Mouse (Mus musculus) liver, adult (tissue): ENCODE measurements around the gene Zfp784.

Experiments used
- GATA4 ChIP-seq: IDR thresholded peaks from 2 replicates; pipeline ENCODE4 v1.6.1; 2014; ENCODE audit warnings: mild to moderate bottlenecking, low read length; ENCODE audit not compliant: insufficient replicate concordance

Gene Zfp784

DNA sequence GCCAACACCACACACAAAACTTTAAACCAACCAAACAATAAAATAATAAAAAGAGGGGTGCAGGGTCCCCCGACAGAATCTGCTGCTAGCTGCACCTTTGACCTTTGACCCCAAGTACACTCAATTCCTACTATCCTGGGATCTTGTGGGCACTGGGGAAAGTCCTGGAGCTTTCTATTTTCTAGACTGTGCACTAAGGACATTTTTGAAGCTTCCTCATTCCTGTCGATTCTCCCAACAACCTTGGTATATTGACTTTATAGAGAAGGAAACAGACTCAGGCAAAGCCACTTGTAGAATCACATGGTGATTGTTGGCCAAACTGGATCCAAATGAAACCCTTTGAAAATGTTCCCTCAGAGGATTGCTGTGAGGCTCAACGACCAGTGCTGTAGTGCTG, 22.2 kb downstream of the Zfp784 start:
- TF ChIP-seq GATA4, result no peak

DNA sequence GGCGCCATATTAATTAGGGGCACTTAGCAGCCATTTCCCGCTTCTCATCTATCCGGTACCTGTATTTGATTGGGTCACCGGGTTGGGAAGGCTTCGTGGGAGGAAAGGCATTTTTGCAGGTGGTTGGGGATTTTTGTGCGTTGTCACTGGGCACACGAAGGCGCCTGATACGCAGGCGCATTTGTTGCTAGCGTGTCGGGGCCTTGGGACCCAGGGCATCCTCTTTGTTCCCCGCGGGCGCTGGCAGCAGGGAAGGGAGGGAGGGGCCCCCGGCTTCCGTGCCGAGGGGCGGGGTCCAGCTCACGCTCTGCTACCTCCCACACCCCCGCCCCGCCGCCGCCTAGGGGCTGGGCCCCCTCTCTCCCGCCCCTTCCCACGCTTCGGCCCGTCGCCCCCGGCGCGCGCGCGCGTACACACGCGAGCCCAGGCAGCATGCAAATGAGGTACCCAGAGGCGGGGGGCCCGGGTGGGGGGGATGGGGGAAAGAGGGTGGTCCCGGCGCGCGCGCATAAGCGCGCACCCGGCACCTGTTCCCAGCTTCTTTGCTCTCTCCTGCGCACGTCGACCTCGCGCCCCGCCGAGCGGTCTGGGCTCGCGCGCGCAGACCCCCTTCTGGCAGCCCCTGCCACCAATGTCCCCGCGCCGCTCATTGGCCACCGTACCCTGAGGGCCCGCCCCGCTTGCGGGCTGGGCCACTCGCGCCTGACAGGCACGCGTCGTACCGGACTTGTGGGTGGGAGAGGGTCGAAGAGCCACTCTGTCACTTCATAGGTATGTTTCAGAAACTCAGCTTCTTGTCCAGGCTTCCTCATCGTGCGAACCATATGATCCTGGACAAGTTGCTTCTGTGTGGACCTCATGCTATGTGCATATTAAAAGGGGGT, 22.9 kb downstream of the Zfp784 start, which contains the start of gene Gm44973:
TSS of gene Gm44973 (plus strand) at position 379 of the 884 bp plus-strand sequence.
- peak; percentile 26; the same call in 1 of the 2 replicates for TF ChIP-seq GATA4

DNA sequence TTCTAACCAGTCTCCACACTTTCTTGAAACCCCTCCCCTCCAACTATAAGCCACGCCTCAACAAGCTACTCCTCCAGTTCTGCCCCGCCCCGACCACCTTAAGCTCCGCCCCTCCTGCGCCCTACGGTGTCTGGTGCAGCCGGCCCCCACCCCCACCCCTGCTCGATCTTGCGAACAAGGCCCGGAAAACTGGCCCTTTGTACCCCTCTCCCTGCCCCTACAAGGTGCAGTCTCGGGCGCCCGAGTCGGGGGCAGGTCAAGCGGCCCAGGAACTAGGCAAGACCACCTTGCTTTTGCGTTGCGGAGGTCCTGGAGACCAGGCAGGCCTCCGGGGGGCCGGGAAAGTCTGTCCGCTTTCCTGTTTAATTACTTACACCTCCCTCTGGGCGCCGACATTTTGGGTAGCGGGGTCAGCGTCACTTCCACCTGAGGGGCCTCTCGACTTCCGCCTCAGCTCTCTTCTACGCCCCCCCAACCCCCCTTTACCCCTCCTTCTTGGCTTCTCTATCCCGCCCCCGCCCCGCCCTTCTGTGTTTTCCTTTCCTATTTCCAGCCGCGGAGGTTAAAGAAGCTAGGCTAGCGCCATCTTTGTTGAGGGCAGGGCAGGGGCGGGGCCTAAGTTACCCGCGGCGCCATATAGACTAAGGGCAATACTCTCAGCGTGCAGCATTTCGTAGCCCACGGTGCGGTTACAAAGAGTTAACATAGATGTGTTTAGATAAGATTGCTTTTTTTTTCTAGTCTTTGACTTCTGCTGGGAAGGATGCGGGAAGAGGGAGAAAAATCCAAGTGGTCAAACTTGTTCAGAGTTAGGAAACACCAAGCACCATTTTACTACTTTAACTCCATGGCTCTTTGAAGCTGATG, 23.8 kb downstream of the Zfp784 start, which contains the start of the genes Zfp524 and Fiz1:
TSS of gene Zfp524 (plus strand) at position 165 of the 867 bp plus-strand sequence.
TSS of gene Fiz1 (minus strand) at position 447 of the 867 bp plus-strand sequence.
- no peak for TF ChIP-seq GATA4

DNA sequence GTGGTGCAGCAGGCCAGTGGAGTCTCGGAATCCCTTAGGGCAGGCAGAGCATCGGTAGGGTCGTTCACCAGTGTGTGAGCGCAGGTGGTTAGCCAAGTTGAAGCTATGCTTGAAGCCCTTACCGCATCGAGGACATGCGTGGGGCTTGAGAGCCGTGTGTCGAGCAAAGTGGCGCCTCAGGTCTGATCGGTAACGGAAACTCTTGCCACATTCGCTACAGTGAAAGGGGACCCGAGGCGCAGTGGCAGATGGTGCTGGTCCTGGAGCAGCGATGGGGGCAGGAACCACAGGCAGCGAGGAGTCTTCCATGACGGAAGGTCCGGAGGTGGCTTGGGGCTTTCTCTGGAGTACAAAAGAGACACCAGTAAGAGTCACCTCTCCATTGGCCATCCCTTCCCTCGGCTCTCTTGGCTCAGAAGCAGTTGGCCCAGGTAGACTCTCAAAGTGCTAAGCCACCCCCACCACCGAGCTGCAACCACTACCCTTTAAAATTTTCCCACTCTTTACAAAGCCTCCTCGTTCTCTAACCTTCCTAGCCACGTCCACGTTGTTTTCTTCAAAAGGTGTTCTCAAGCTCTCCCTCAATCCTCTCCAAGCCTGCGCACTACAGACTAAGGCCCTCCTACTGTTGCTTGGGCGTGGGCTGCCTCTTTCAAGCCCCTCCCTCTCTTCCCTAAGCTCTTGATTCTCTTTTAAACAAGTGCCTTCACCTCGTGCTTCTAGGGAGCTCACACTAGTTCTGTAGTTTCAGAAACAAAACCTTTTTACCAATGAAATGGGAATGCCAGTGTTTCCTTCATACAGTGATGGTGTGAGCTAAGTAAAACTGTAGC, 25.3 kb downstream of the Zfp784 start:
- no peak for TF ChIP-seq GATA4

DNA sequence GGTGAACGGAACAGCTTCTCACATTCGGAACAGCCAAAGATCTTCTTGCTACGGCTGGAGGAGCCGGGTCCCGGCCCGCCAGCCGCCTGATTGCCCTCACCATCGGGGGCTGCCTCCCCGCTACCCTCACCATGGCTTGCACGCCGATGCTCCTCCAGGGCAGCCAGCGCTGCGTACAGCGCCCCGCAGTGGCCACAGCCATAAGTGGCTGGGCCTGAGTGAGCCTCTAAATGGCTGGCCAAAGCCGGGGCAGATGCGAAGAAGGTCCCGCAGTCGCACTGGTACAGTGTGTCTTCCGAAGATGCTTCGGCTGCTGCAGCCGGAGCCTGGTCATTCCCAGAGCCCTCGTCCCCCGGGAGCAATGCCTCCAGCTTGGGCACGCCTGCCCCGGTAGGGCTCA, 30.0 kb downstream of the Zfp784 start:
- no peak for TF ChIP-seq GATA4

DNA sequence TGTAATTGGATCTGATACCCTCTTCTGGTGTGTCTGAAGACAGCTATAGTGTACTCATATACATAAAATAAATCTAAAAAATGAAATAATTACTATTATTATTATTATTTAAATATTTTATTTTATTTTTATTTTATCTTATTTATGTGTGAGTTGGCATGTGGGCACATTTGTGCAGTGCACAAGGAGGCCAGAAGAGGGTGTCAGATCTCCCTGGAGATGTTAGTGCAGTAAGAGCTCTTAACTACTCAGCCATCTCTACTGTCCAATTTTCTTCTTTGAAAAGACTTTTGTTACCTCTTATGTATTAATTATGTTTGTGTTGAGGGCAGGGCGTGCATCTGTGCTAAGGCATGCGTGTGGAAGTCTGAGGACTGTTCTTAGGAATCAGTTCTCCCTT, 38.4 kb downstream of the Zfp784 start:
- no peak for TF ChIP-seq GATA4

DNA sequence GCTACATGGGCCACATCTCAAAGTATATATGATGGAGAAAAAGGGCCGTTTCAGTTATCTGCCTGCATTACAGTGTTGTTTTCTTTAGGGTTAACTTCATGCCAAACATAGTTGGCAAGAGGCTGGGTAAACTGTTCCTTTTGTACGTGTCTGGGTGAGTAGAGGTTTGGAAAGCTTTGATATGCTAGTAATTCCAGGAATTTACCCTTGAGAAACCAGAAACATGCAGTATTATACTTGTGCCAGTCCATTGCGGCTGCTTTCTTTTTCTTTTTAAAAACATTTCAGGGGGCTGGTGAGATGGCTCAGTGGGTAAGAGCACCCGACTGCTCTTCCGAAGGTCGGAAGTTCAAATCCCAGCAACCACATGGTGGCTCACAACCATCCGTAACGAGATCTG, 41.3 kb downstream of the Zfp784 start:
- TF ChIP-seq GATA4, result no peak

DNA sequence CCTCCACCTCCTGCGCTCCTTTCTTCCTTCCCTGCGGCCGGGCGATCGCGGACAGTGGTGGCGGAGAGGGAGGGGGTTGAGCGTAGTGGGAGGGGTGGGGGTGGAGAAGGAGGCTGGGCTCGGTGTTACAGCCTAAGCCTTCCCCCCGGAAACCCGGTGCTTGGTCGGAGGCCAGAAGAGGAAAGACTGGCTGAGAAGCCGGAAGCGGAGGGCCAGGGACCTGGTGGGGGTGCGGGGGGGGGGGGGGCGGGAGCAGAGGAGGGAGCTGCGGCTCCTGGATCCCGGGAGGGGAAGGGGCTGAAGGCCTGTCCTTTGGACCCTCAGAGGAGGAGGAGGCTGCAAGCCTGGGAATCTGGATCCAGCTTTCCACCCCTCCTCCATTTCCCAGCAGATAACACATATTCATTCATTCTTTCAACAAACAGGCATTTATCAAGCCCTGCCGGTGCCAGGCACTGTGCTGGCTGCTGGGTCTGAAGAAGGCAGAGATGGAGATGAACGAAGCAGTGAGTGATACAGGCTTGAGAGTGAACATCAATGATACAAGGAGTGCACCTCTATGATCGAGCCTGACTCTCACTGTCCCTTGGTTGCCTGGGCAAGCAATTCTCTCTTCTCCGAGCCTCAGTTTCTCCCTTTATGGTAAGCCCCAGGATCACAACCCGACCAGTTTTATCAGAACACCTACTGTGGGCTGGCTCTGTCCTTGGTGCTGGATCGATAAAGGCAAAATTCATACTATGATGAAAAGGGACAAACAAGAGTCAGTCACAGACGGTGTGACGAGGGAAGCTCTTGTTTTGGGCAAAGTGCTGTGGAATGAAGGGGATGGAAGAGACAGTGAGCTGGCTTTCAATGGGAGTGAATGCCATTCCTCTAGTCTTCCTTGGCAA, 42.0 kb downstream of the Zfp784 start, which contains the start of gene Zfp579:
TSS of gene Zfp579 (minus strand) at position 156 of the 893 bp plus-strand sequence.
- TF ChIP-seq GATA4, result no peak

DNA sequence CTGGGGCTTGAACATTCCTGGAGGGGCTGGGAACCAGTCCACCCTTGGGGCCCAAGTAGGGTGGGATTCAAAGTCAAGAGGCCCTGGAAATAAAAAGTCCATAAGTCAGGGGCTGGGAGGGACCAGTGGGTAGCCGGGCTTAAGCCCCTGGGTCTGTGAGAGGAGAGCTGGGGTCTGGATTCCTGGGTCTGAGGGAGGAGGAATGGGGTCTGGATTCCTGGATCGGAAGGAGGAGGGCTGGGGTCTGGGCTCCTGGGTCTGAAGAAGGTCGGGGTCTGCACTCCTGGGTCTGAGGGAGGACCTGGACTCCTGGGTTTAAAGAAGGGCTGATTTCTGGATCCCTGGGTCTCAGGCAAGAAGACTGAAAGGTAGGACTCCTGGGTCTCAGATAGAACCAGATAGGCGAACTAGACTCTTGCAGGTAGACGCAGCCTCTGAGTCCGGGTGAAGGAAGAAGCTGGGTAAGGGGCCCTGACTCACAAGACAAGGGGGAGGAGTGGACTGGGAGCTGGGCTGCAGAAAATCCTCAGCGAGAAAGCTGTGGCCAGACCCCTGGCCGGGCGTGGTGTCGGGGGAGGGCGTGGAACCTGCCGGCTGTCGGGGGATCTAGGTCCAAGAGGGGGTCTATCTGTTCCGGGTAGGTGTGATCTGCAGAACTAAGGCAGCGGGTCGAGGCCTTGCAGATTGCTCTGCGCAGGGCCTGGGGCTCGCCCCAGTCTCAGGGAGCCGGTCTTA, 42.8 kb downstream of the Zfp784 start:
- TF ChIP-seq GATA4, result no peak

DNA sequence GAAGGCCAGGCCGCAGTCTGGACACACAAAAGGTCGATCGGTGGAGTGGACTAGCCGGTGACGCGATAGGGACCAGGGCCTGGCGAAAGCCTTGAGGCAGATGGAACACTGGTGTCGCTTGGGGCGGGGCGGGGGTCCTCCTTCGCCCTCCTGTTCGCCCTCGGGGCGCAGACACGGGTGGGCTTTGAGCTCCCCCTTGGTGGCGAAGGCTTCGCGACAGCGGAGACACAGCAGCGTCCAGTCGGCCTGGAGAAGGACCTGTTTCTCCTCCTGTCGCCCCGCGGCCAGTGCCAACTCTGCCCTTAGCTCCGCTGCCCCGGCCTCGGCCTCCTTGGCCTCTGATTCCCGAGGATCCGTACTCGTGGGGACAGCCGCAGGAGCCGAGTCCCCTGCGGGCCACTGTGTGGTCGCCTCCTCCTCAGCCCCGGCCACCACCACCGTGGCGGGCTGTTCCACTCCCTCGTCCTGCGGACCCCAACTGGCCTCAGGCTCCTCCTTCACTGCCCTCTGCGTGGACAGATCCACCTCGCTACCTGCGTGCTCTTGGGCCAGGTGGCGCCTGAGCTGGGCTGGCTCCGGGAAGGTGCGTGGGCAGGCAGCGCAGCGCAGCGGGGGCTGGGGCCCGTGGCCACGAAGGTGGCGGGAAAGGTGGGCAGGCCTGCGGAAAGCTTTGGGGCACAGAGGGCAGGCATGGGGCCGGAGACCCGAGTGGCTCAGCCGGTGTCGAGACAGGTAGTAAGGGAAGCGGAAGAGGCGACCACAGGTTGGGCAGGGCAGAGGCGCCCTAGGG, 44.1 kb downstream of the Zfp784 start:
- TF ChIP-seq GATA4, result no peak

DNA sequence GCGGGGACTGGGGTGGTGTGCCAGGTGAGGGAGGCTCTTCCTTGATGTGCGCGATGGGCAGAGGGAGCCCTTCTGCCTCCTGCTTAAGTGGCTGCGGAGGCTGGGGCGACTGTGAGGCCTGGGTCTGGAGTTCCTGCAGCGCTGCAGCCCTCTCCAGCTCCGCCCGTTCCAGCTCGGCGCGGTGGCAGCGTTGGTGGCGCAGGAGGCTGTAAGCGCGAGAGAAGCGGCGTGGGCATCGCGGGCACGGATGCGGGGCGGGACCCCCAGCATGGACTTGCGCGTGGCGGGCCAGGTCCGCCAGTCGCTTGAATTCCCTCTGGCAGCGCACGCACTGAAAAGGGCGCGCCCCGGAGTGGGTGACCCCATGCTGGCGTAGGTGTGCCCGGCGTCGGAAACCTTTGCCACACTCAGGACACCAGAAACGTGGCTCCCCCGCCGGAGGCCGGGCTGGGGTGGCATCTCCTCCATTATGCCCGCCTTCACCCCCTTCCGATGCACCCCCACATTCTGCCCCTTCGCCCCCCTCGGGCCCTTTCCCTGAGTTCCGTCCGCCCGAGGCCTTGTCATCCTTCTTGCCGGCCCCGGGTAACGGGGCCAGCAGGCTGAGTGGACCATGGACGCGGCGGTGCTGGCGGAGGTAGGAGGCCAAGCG, 44.8 kb downstream of the Zfp784 start:
- TF ChIP-seq GATA4, result no peak

DNA sequence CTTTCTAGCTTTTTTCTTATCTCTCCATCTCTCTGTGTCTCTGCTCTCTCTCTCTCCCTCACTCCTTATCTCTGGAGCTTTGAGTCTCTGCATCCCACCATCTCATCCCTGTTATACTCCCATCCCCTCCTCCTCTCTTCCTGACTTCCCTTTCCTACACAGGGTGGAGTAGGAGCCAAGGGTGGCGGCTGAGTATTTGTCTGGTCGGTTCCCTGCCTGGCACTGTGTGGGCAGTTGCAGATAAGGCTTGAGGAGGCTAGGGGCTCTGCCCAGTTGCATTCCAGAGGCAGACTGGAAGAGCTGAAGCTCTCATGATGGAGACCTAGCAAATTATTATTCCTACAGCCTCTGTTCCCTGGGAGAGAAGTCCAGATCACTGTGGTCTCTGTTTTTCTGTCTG, 50.0 kb downstream of the Zfp784 start:
- TF ChIP-seq GATA4, result no peak
